In the genomic region with DNA sequence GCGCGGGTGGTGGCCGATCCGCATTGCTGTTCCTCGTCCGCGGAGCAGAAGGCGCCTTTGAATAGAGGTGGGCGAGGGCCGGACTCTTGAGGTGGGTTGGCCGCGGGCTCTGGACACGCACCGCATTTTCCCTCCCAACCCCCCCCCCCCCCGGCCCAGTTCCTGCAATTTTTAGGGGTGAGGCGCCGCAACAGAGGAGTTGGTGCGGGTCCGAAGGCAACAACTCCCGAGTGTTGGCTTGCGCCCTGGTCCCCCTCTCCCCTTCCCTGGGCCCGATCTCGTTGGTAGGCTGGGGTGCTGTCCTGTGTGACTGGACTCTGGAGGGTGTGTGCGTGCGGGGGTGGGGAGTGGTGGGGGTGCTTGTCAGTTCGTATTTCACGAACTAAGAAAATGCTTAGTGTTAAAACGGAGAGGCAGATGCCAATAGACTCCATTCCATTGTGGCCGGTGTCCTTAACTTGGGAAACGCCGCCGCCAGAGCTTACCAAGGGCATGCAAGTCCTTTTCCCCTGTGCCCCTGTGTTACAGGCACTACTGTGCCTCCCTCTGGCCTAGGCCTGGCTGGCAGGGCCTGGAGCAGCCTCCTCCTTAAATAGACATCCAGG, we compare ENCODE assay signal across 8 mouse cellular contexts. TPM values are rescaled to one million over a fixed set of nuclear protein-coding genes. Genes with fewer than 3 reads are reported as not detected.
DNase-seq lines count a peak whose midpoint lies in the region; ATAC-seq and TF ChIP-seq lines count a peak whose summit lies in the region.

No protein-coding gene starts in this region.

- no peaks in the 10 kb centered on the region for H3K36me3 ChIP-seq in spleen, adult 2 months (ENCODE audit: control insufficient read depth, insufficient read depth, low read length)
- H3K36me3 ChIP-seq in intestine, postnatal 0 days (ENCODE audit: control insufficient read depth, insufficient read depth), result no peaks in the 10 kb centered on the region; the same call in 1 of the 2 replicates
- peaks cover 13% of the 10 kb centered on the region; the same call in 1 of the 2 replicates for H3K36me3 ChIP-seq in liver, embryonic 12.5 days
- peaks cover 5% of the 10 kb centered on the region for H3K36me3 ChIP-seq in neural tube, embryonic 11.5 days (ENCODE audit: control insufficient read depth, insufficient read depth, low read length)

- ATAC-seq in intestine, postnatal 0 days, result no peak
- no peak for ATAC-seq in liver, embryonic 12.5 days
- ATAC-seq in neural tube, embryonic 11.5 days (ENCODE audit: insufficient read depth, low FRiP score, low TSS enrichment), result no peak; the same call in 1 of the 2 replicates

- 11% methylated on average over 32 of the region's 32 CpGs for WGBS in spleen, adult 2 months
- WGBS in intestine, postnatal 0 days, result under 1% methylated on average over 28 of the region's 32 CpGs
- 1% methylated on average over 32 of the region's 32 CpGs for WGBS in liver, embryonic 12.5 days (ENCODE audit: insufficient replicate concordance)
- under 1% methylated on average over 27 of the region's 32 CpGs for WGBS in neural tube, embryonic 11.5 days

- intact Hi-C loops in gastrocnemius, postnatal 36 days (cut with DNase I), result loop anchor here (5.0 kb wide), 1 partner anchor 124 kb away; a partner anchor contains a TSS

- DNase-seq in spleen, adult 2 months (ENCODE audit: low read depth in 1 of 2, low spot score in 2 of 2), result no peak
- DNase-seq in spleen, adult 12 weeks (ENCODE audit: low spot score), result no peak
- peak; percentile 74 for DNase-seq in embryo, embryonic 10 days (ENCODE audit: low spot score)
- DNase-seq in gastrocnemius, postnatal 36 days, result peak; percentile 33 to 37
- DNase-seq in neural tube, embryonic 11.5 days (ENCODE audit: low spot score), result peak; percentile 59
- peak; percentile 9 for DNase-seq in thymus, postnatal 0 days (ENCODE audit: low spot score)

- peaks cover 4% of the 10 kb centered on the region for H3K4me1 ChIP-seq in spleen, adult 2 months (ENCODE audit: control insufficient read depth, insufficient read depth, insufficient read length)
- 0 out of 2 replicates have a peak, but pooled peaks cover 7% of the 10 kb centered on the region for H3K4me1 ChIP-seq in intestine, postnatal 0 days (replicated peaks; ENCODE audit: control insufficient read depth, insufficient read depth, low read length)
- H3K4me1 ChIP-seq in liver, embryonic 12.5 days, result peaks cover 62% of the 10 kb centered on the region
- H3K4me1 ChIP-seq in neural tube, embryonic 11.5 days (ENCODE audit: control insufficient read depth, insufficient read depth, low read length), result peaks cover 14% of the 10 kb centered on the region; the same call in 1 of the 2 replicates

- no peak overlapping the region for H3K27ac ChIP-seq in spleen, adult 2 months (ENCODE audit: insufficient read depth, low read length)
- H3K27ac ChIP-seq in intestine, postnatal 0 days (ENCODE audit: low read depth, low read length), result peak overlapping the region; percentile 97
- peak overlapping the region; percentile 96 for H3K27ac ChIP-seq in liver, embryonic 12.5 days
- H3K27ac ChIP-seq in neural tube, embryonic 11.5 days (ENCODE audit: low read depth, low read length), result peak overlapping the region; percentile 90

- no peak for TF ChIP-seq POLR2A in spleen, adult 2 months (IDR thresholded peaks at IDR 0.05; ENCODE audit: low read depth, low read length)

- H3K4me3 ChIP-seq in spleen, adult 2 months (ENCODE audit: extremely low read depth, insufficient read depth, insufficient read length), result peak overlapping the region; percentile 84
- H3K4me3 ChIP-seq in intestine, postnatal 0 days (ENCODE audit: low read depth, low read length), result peak overlapping the region; percentile 88
- H3K4me3 ChIP-seq in liver, embryonic 12.5 days, result peak overlapping the region; percentile 91
- H3K4me3 ChIP-seq in neural tube, embryonic 11.5 days (ENCODE audit: low read depth, low read length), result peak overlapping the region; percentile 99

- H3K9ac ChIP-seq in intestine, postnatal 0 days (ENCODE audit: low read depth, low read length), result peak overlapping the region; percentile 90
- H3K9ac ChIP-seq in liver, embryonic 12.5 days, result peak overlapping the region; percentile 94
- H3K9ac ChIP-seq in neural tube, embryonic 11.5 days (ENCODE audit: low read length), result peak overlapping the region; percentile 97

- TF ChIP-seq CTCF in spleen, adult 2 months (IDR thresholded peaks at IDR 0.05; ENCODE audit: extremely low read depth, insufficient read depth, insufficient read length, insufficient replicate concordance), result no peak
- 0 out of 2 replicates have a peak, but pooled peaks have one; percentile 20 for TF ChIP-seq CTCF in intestine, postnatal 0 days (IDR thresholded peaks at IDR 0.05; ENCODE audit: low read depth)

- peak overlapping the region; percentile 84 for H3K4me2 ChIP-seq in intestine, postnatal 0 days (replicated peaks; ENCODE audit: low read depth)
- H3K4me2 ChIP-seq in liver, embryonic 12.5 days, result peak overlapping the region; percentile 99
- peak overlapping the region; percentile 87 for H3K4me2 ChIP-seq in neural tube, embryonic 11.5 days (ENCODE audit: low read depth)

- H3K27me3 ChIP-seq in spleen, adult 2 months (ENCODE audit: control insufficient read depth, insufficient read depth, low read length), result no peaks in the 10 kb centered on the region; the same call in 1 of the 2 replicates
- H3K27me3 ChIP-seq in intestine, postnatal 0 days (replicated peaks; ENCODE audit: control insufficient read depth, insufficient read depth, low read length), result no peaks in the 10 kb centered on the region
- H3K27me3 ChIP-seq in liver, embryonic 12.5 days (replicated peaks), result no peaks in the 10 kb centered on the region
- H3K27me3 ChIP-seq in neural tube, embryonic 11.5 days (ENCODE audit: control insufficient read depth, insufficient read depth, low read length), result no peaks in the 10 kb centered on the region

- no peaks in the 10 kb centered on the region for H3K9me3 ChIP-seq in intestine, postnatal 0 days (ENCODE audit: control insufficient read depth)
- H3K9me3 ChIP-seq in liver, embryonic 12.5 days (replicated peaks), result no peaks in the 10 kb centered on the region
- H3K9me3 ChIP-seq in neural tube, embryonic 11.5 days (ENCODE audit: control insufficient read depth, low read length), result no peaks in the 10 kb centered on the region

RNA-seq across cellular contexts. Expression of a gene that starts 1.9 kb away (rescaled TPM):
- polyA plus RNA-seq in spleen, adult 2 months (2012; rRNA removed), result 70.0 and 71.9 TPM in 2 replicates
- 10 to 100 TPM; 84.9 to 95.4 TPM for total RNA-seq in gastrocnemius, postnatal 36 days (2021)
- polyA plus RNA-seq in intestine, postnatal 0 days (2015; fragmentation: Nextera tagmentation; extraction: Ambion mirVana), result 54.3 and 62.6 TPM in 2 replicates
- polyA plus RNA-seq in liver, embryonic 12.5 days (2016; fragmentation: Nextera tagmentation; extraction: Ambion mirVana), result 40.5 and 40.8 TPM in 2 replicates
- 101 and 102 TPM in 2 replicates for polyA plus RNA-seq in neural tube, embryonic 11.5 days (2014; fragmentation: Nextera tagmentation; extraction: Ambion mirVana)
- 34.9 and 46.6 TPM in 2 replicates for polyA plus RNA-seq in thymus, postnatal 0 days (2015; fragmentation: Nextera tagmentation; extraction: Ambion mirVana)

RNA-seq across cellular contexts. Expression of a gene that starts 52.7 kb away (rescaled TPM):
- polyA plus RNA-seq in spleen, adult 2 months (2012; rRNA removed), result 17.9 and 22.5 TPM in 2 replicates
- 10 to 100 TPM; 30.0 to 31.7 TPM for total RNA-seq in gastrocnemius, postnatal 36 days (2021)
- polyA plus RNA-seq in intestine, postnatal 0 days (2015; fragmentation: Nextera tagmentation; extraction: Ambion mirVana), result 30.6 and 30.7 TPM in 2 replicates
- 35.1 and 36.6 TPM in 2 replicates for polyA plus RNA-seq in liver, embryonic 12.5 days (2016; fragmentation: Nextera tagmentation; extraction: Ambion mirVana)
- polyA plus RNA-seq in neural tube, embryonic 11.5 days (2014; fragmentation: Nextera tagmentation; extraction: Ambion mirVana), result 47.9 and 51.3 TPM in 2 replicates
- 48.2 and 51.9 TPM in 2 replicates for polyA plus RNA-seq in thymus, postnatal 0 days (2015; fragmentation: Nextera tagmentation; extraction: Ambion mirVana)

RNA-seq across cellular contexts. Expression of a gene that starts 52.7 kb away (rescaled TPM):
- 3.9 and 4.4 TPM in 2 replicates for polyA plus RNA-seq in spleen, adult 2 months (2012; rRNA removed)
- 10 to 100 TPM in 1 of 2 experiments, 1 to 10 TPM in 1; 9.7 to 10.2 TPM for total RNA-seq in gastrocnemius, postnatal 36 days (2021)
- 5.3 and 5.6 TPM in 2 replicates for polyA plus RNA-seq in intestine, postnatal 0 days (2015; fragmentation: Nextera tagmentation; extraction: Ambion mirVana)
- polyA plus RNA-seq in liver, embryonic 12.5 days (2016; fragmentation: Nextera tagmentation; extraction: Ambion mirVana), result 2.5 and 2.6 TPM in 2 replicates
- polyA plus RNA-seq in neural tube, embryonic 11.5 days (2014; fragmentation: Nextera tagmentation; extraction: Ambion mirVana), result 2.5 and 2.8 TPM in 2 replicates
- polyA plus RNA-seq in thymus, postnatal 0 days (2015; fragmentation: Nextera tagmentation; extraction: Ambion mirVana), result 2.6 and 3.4 TPM in 2 replicates

Comparison
In these comparisons a context has a peak if more than half of its experiments do, and no peak if none do; other contexts are left out.
1. DNase-seq: peak in embryo, embryonic 10 days (single experiment), gastrocnemius, postnatal 36 days (2 of 2), neural tube, embryonic 11.5 days (single experiment) and thymus, postnatal 0 days (single experiment); none in spleen, adult 2 months (0 of 2) and spleen, adult 12 weeks (single experiment).
2. Peak in every context shown above with its lines, with median percentiles within 50 percentile points of each other: H3K4me3 ChIP-seq, H3K4me2 ChIP-seq and H3K9ac ChIP-seq.